In the genomic region with DNA sequence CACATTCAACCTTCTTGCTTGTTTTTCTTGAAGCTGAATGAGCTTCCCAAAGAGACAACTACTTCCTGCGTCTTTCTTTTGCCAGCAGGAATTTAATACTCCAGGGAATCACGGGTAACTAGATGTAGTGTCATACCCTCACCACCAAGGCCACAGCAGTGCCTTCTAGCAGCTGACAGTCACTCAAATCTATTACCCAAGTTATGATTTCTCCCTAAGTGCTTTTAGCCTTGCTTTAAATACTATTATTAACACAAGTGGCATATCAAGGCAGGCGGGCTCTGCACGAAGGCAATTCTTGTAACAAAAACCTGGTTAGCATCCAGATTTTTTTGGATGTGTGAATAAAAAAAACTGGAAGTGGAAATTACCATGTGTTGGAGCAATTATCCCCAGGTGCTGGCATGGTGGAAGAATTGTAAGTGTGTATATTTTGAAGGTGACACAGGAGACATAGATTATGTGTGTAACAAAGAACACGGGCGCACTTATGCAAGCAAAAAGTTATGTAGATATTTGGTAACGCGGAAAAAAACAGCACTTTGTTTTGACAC, we compare ENCODE assay signal across 24 mouse cellular contexts. TPM values are rescaled to one million over a fixed set of nuclear protein-coding genes. Genes with fewer than 3 reads are reported as not detected.
"Had no signal": no experiment of that assay in that cellular context is flagged by ENCODE, and none has a peak within 500 bp of the region (broad histone marks: within the 10 kb centered on the region; RNA-seq: fewer than 3 reads in every experiment).

No protein-coding gene starts in this region.

- H3K9me3 ChIP-seq: midbrain, embryonic 10.5 days; midbrain, embryonic 12.5 days; neural tube, embryonic 13.5 days; neural tube, embryonic 15.5 days; stomach, embryonic 15.5 days had no signal

- H3K4me3 ChIP-seq: midbrain, embryonic 10.5 days; midbrain, embryonic 12.5 days; myocyte; neural tube, embryonic 13.5 days; neural tube, embryonic 15.5 days; stomach, embryonic 15.5 days had no signal

- H3K27me3 ChIP-seq: neural tube, embryonic 15.5 days had no signal

- ATAC-seq: midbrain, embryonic 16.5 days had no signal

- DNase-seq: lung, adult 18-20 months; lung, embryonic 14.5 days; lung, postnatal 10 days; lung, postnatal 4 days; midbrain, embryonic 14.5 days; retina, postnatal 1 day; right cerebral cortex, adult 18-20 months; right cerebral cortex, postnatal 25 days; right cerebral cortex, postnatal 4 days; spleen, adult 18-20 months; thymus, adult 2 months; thymus, postnatal 25 days; thymus, postnatal 4 days had no signal

- H3K27ac ChIP-seq: midbrain, embryonic 10.5 days; midbrain, embryonic 12.5 days; neural tube, embryonic 13.5 days; neural tube, embryonic 15.5 days; stomach, embryonic 15.5 days; stomach, postnatal 0 days had no signal

- H3K36me3 ChIP-seq: midbrain, embryonic 10.5 days; midbrain, embryonic 12.5 days; neural tube, embryonic 13.5 days; neural tube, embryonic 15.5 days; stomach, embryonic 15.5 days had no signal

- H3K9ac ChIP-seq: lung, embryonic 14.5 days; midbrain, embryonic 12.5 days; neural tube, embryonic 13.5 days; neural tube, embryonic 15.5 days; stomach, embryonic 15.5 days had no signal

- H3K4me2 ChIP-seq: lung, embryonic 14.5 days; midbrain, embryonic 12.5 days; neural tube, embryonic 13.5 days; neural tube, embryonic 15.5 days; stomach, embryonic 15.5 days had no signal

- H3K4me1 ChIP-seq: neural tube, embryonic 13.5 days; stomach, embryonic 15.5 days had no signal

RNA-seq across cellular contexts. Expression of gene Prokr2, which starts 5.4 kb away (rescaled TPM):
- total RNA-seq: megakaryocyte, adult 5-6 weeks; megakaryocyte-erythroid progenitor cell, adult 5-6 weeks had no signal
- polyA plus RNA-seq: myocyte; stomach, postnatal 0 days; urinary bladder, adult 2 months had no signal
